Mouse (Mus musculus) cerebellum, adult 2 months (tissue): ENCODE results near the gene Slamf9.

Source experiments
- CTCF ChIP-seq: fragments of 200-500 bp; IDR thresholded peaks from 2 replicates; pipeline ENCODE4 v1.5.1; 2011; ENCODE audit warnings: low read depth, mild to moderate bottlenecking, control low read depth, low read length, moderate library complexity, borderline replicate concordance; ENCODE audit not compliant: insufficient read depth
- POLR2A ChIP-seq: fragments of 200-500 bp; IDR thresholded peaks from 2 replicates; pipeline ENCODE4 v1.6.1; 2011; ENCODE audit warnings: low read length, control low read depth, borderline replicate concordance; ENCODE audit not compliant: insufficient read depth

GRCm38 (mm10) chr1:172502145-172503110 is 27.3 kb downstream of the Slamf9 start:
- TF ChIP-seq POLR2A (no peak), CTCF (no peak)
